Mouse (Mus musculus) splenic B cell, adult 2 months (primary cell): Measurements from ENCODE around the gene Cfap43.

Experiments used
- DNase-seq: peaks from one replicate; pipeline ENCODE4 v3.0.0-alpha.2; 2011; ENCODE audit warnings: low read depth, low spot score
- H3K27me3 ChIP-seq: 2 replicates; pipeline ENCODE4 v1.6.1; 2012; ENCODE audit warnings: mild to moderate bottlenecking, low read length, moderate library complexity, mixed read lengths; ENCODE audit not compliant: control insufficient read depth, poor library complexity, insufficient read depth, severe bottlenecking
- H3K36me3 ChIP-seq: 2 replicates; pipeline ENCODE4 v1.6.1; 2012; ENCODE audit warnings: mild to moderate bottlenecking, low read length, moderate library complexity, mixed read lengths; ENCODE audit not compliant: control insufficient read depth, poor library complexity, insufficient read depth, severe bottlenecking

Gene Cfap43

GRCm38 (mm10) chr19:47905603-47906002, 13.5 kb downstream of the Cfap43 start:
- DNase-seq, result peak; percentile 74
- H3K27me3 ChIP-seq, result no peaks in the 10 kb centered on the region
- H3K36me3 ChIP-seq, result no peaks in the 10 kb centered on the region

DNA sequence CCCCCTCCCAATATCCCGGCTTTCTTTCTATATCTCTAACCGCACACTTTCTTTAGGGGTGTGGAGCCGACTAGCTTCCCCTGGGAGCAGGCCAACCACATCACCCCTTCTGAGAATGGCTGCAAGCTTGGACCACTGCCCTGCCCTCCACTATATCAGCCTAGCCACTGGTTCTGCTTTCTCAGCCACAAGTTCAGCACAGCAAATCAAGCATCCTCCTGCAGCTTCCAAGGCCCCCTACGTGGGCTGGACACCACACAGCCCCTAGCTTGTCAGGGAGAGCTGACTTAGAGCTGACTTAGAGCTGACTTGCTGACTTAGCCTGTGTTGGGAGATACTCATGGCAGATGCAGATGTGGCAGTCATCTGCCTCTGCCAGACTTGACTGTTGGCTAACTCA, 14.0 kb downstream of the Cfap43 start:
- H3K27me3 ChIP-seq, result no peaks in the 10 kb centered on the region
- no peaks in the 10 kb centered on the region for H3K36me3 ChIP-seq
- no peak for DNase-seq

DNA sequence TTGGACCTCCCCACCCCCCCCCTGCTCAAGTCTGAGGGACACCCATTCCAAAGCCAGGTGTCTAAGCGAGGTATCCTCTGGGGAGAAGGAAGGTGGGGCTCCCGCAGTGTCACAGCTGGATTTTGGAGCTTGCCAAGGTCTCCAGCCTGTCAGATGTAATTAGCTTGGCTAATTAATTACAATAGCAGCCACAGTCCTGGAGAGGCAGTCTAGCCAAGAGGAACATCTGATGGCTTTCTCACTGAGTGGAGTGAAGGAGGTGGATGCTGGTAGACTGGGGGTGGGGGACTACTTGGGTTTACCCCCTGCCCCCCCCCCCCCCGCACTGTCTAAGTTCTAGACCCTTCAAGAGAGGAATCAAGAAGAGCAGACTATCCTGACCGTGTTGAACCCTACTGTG, 15.4 kb downstream of the Cfap43 start:
- Histone ChIP-seq H3K36me3 (no peaks in the 10 kb centered on the region; the same call in 1 of the 2 replicates), H3K27me3 (no peaks in the 10 kb centered on the region)
- DNase-seq, result no peak

- Histone ChIP-seq H3K36me3 (no peaks in the 10 kb centered on the region; the same call in 1 of the 2 replicates), H3K27me3 (no peaks in the 10 kb centered on the region)
- DNase-seq, result no peak
Measured at GRCm38 (mm10) chr19:47902316-47903201, 16.5 kb downstream of the Cfap43 start.

GRCm38 (mm10) chr19:47900558-47900957, 18.5 kb downstream of the Cfap43 start:
- no peak for DNase-seq
- Histone ChIP-seq H3K36me3 (peaks cover 8% of the 10 kb centered on the region; the same call in 1 of the 2 replicates), H3K27me3 (no peaks in the 10 kb centered on the region)

GRCm38 (mm10) chr19:47900012-47900411, 19.1 kb downstream of the Cfap43 start:
- H3K36me3 ChIP-seq, result peaks cover 8% of the 10 kb centered on the region; the same call in 1 of the 2 replicates
- no peaks in the 10 kb centered on the region for H3K27me3 ChIP-seq
- peak; percentile 72 for DNase-seq

GRCm38 (mm10) chr19:47898472-47899079, 20.5 kb downstream of the Cfap43 start:
- H3K27me3 ChIP-seq, result no peaks in the 10 kb centered on the region
- peak; percentile 53 for DNase-seq
- peaks cover 8% of the 10 kb centered on the region; the same call in 1 of the 2 replicates for H3K36me3 ChIP-seq

DNA sequence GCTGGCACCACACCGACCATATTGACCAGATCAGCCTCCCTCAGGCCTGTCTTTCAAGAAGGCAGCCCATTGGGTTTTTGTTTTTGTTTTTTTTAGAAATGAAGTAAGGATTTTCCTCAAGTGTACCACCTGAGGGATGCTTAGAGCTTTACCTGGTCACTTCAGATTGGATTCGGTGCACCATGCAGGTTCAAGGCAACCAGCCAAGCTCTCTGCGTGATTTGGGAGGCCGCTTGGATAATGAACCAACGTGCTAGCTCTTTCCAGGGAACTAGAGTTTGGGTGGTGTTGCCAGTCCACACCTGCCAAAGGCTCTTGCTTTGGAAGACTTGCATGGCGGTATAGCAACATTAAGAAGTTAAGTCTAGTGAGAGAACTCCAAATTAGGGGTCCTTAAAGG, 26.0 kb downstream of the Cfap43 start:
- Histone ChIP-seq H3K36me3 (peaks cover 8% of the 10 kb centered on the region; the same call in 1 of the 2 replicates), H3K27me3 (no peaks in the 10 kb centered on the region)
- no peak for DNase-seq

DNA sequence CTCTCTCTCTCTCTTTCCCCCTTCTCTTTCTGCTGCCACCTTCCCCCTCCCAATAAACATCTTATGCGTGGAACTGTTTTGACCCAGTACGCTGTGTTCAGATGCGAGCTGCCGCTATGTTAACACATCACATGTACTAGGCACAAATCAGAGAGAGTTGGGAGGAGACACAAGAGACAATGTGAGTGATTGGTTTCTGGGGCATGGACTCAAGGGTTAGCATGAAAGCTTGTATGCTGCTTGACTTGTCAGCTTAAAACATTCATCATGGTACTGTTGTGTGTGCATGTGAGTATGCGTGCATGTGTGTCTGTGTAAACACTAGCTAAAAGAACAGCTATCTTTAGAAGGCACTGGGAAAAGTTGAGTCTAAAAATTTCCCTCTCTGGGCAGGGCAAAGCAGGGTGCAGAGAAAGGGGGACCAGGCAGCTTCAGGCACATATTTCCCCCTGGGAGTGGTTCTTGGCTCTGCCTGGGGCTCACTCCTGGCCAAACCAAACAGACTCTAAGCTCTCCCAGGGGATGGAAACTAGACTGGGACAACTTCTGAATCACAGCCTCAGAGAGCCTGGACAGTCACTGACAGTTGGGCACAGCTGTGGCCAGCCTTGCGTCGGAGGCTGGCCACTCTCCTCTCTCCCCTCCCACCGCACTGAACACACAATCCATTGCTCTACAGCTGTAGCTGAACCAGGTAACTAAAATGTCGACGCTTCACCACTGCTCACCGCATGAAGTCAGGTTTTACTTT, 27.4 kb downstream of the Cfap43 start:
- Histone ChIP-seq H3K36me3 (peaks cover 8% of the 10 kb centered on the region; the same call in 1 of the 2 replicates), H3K27me3 (no peaks in the 10 kb centered on the region)
- no peak for DNase-seq

DNA sequence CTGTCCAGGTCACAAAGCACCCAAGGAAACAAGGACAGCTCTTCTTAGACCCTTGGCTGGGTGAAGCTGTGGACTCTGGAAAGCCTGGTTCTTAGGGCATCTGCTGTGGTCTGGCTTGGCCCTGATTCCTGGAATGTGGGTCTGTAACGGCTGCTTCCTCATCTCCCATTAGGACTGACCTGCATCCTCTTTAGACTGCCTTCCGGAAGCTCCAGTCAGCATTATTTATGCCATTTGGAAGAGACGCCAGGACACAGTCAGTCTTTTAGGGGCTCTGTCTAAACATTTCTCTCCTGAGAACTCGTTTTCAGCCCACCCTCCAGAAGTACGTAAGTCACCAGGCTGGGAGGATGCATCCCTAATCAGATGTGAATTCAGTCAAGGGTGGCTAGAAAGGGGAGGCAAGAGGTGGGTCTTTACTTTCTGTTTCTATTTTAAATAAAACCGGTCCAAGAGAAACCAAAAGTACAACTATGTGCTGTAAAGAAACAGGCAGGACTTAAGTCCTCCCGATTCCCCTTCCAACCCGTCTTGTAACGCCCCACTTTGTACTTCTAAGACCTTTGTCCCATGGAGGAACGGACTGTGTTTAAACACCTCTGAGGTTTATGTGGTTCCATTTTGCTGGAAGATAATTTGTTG, 28.5 kb downstream of the Cfap43 start:
- H3K36me3 ChIP-seq, result no peaks in the 10 kb centered on the region; the same call in 1 of the 2 replicates
- no peaks in the 10 kb centered on the region for H3K27me3 ChIP-seq
- DNase-seq, result peak; percentile 60

GRCm38 (mm10) chr19:47888037-47888436, 31.1 kb downstream of the Cfap43 start:
- DNase-seq, result peak; percentile 96
- Histone ChIP-seq H3K27me3 (no peaks in the 10 kb centered on the region), H3K36me3 (no peaks in the 10 kb centered on the region)

GRCm38 (mm10) chr19:47887417-47887816, 31.7 kb downstream of the Cfap43 start:
- H3K27me3 ChIP-seq, result no peaks in the 10 kb centered on the region
- no peaks in the 10 kb centered on the region for H3K36me3 ChIP-seq
- DNase-seq, result peak; percentile 80

DNA sequence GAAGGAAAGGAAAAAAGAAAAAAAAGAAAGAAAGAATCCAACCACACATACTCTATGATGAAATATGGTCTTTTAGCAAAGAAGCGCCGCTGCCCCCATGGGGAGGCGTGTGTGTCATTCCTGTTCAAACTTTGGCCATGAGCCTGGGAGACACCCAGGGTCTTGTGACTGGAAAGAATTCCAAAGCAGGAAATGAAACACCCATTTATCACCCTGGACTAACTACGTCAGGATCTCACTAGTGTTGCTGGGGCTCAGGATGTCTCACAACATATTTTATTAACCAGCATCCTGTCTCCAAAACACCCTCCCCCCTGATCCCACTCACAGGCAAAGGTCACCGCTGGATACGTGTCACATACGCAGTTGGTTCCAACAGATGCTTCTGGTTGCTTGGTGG, 32.5 kb downstream of the Cfap43 start:
- no peak for DNase-seq
- H3K27me3 ChIP-seq, result no peaks in the 10 kb centered on the region
- no peaks in the 10 kb centered on the region for H3K36me3 ChIP-seq

GRCm38 (mm10) chr19:47885886-47886285, 33.2 kb downstream of the Cfap43 start:
- H3K36me3 ChIP-seq, result no peaks in the 10 kb centered on the region
- no peaks in the 10 kb centered on the region for H3K27me3 ChIP-seq
- DNase-seq, result no peak
